Mouse (Mus musculus) erythroblast, embryonic 14.5 days (primary cell): ENCODE measurements around the gene Ip6k3.
A peak's percentile ranks its signal among the peaks of the same experiment; 100 is the strongest.

Experiments used
- GATA1 ChIP-seq: IDR thresholded peaks from 2 replicates; pipeline ENCODE4 v1.6.1; 2012; ENCODE audit warnings: low read length, inconsistent platforms, mixed read lengths
- TAL1 ChIP-seq: IDR thresholded peaks from 3 replicates; pipeline ENCODE4 v1.6.1; 2012; ENCODE audit warnings: low read length, inconsistent platforms, mixed read lengths

DNA sequence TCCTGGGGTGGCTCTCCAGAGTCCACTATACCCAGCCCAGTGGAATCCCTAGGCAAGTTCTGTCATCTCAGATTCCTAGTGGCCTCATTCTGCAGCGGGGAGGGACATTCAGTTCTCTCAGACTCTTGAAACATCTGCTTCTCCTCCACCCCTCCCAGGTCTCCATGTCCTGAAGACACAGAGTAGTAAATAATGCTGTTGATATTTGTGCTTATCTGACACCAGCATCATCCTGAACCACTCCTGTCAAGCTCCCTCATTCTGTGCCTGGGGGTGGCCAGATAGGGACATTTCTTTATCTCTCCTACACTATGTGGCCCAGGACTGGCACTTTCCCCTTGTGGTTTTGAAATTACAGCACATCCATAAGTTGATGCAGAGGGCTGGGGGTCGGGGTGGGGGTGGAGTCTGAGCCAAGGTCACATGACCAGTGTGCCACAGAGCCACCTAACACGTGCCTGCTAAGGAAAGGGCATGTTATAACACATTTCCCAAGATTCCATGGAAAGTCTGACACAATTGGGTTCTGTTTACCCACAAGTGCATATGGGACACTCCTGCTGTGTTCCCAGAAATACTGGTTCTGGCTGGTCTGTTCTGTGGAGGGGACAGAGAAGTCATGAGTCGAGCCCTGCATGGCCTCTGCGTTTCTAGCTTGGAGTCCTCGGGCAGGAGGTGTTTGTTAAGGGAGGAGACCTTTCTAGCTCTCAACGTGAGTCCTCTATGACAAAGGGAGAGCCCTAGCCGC lies 14.4 kb downstream of the Ip6k3 start:
- TF ChIP-seq GATA1 (peak; percentile 87), TAL1 (peak; percentile 74)
